Mouse (Mus musculus) midbrain, postnatal 0 days (tissue): ENCODE measurements around the gene Alk. TPM values are rescaled to one million over a fixed set of nuclear protein-coding genes. Genes with fewer than 3 reads are reported as not detected.

Experiments
- ATAC-seq: fragments of 200-750 bp; cut with Nextera tagmentation; 2 replicates; pipeline ENCODE4 v1.8.0; 2017; ENCODE audit warnings: moderate number of reproducible peaks, mild to moderate bottlenecking, moderate TSS enrichment, moderate library complexity; ENCODE audit not compliant: low FRiP score
- DNase-seq: peaks from one replicate; pipeline ENCODE4 v3.0.0-alpha.2; 2015; ENCODE audit warnings: low spot score
- H3K27ac ChIP-seq: fragments of 300-500 bp; sonication (generic); 2 replicates; pipeline ENCODE4 v1.5.1; 2014; ENCODE audit warnings: low read depth, mild to moderate bottlenecking, low read length, mixed read lengths
- H3K27me3 ChIP-seq: fragments of 300-500 bp; sonication (generic); 2 replicates; pipeline ENCODE4 v1.6.1; 2014; ENCODE audit warnings: low read length, control low read depth, mixed read lengths; ENCODE audit not compliant: insufficient read depth
- H3K36me3 ChIP-seq: fragments of 300-500 bp; sonication (generic); 2 replicates; pipeline ENCODE4 v1.6.1; 2014; ENCODE audit warnings: low read length, control low read depth, mixed read lengths; ENCODE audit not compliant: insufficient read depth
- H3K4me1 ChIP-seq: fragments of 300-500 bp; sonication (generic); 2 replicates; pipeline ENCODE4 v1.6.1; 2014; ENCODE audit warnings: mild to moderate bottlenecking, control low read depth, antibody characterized with exemption, low read length, mixed read lengths; ENCODE audit not compliant: insufficient read depth
- H3K4me2 ChIP-seq: fragments of 300-500 bp; sonication (generic); 2 replicates; pipeline ENCODE4 v1.6.1; 2014; ENCODE audit warnings: low read depth, mild to moderate bottlenecking, low read length, mixed read lengths; ENCODE audit not compliant: poor library complexity, severe bottlenecking
- H3K4me3 ChIP-seq: fragments of 300-500 bp; sonication (generic); 2 replicates; pipeline ENCODE4 v1.5.1; 2014; ENCODE audit warnings: low read depth, mild to moderate bottlenecking, low read length, moderate library complexity
- H3K9ac ChIP-seq: fragments of 300-500 bp; sonication (generic); replicated peaks from 2 replicates; pipeline ENCODE4 v1.6.1; 2014; ENCODE audit warnings: mild to moderate bottlenecking, low read length, moderate library complexity, mixed read lengths; ENCODE audit not compliant: poor library complexity, severe bottlenecking
- H3K9me3 ChIP-seq: fragments of 300-500 bp; sonication (generic); 2 replicates; pipeline ENCODE4 v1.6.1; 2016; ENCODE audit warnings: low read length, control low read depth
- CTCF ChIP-seq: IDR thresholded peaks from 2 replicates; pipeline ENCODE4 v1.5.1; 2016; ENCODE audit warnings: antibody characterized with exemption, mild to moderate bottlenecking
- WGBS: fragments of 180-500 bp; shearing (Covaris S2); extraction: QIAGEN DNeasy Blood & Tissue Kit; methylation state at CpG from one replicate; pipeline ENCODE4 v1.1.7; 2014; 5-methylcytosine and 5-hydroxymethylcytosine counted together
- polyA plus RNA-seq: library from polyadenylated mRNA; unstranded; fragments of >200 nt; fragmentation: Nextera tagmentation; extraction: Ambion mirVana; gene quantifications from 2 replicates; pipeline ENCODE4 v1.2.1, GENCODE M21; 2015
- total RNA-seq: library from RNA; depleted of rRNA; stranded (reverse); fragments of >200 nt; gene quantifications from 2 replicates; pipeline ENCODE4 v1.2.3, GENCODE M21; 2014

The Alk gene
- total and polyA plus RNA-seq, 2 experiments from 2014 or later = 5.2 to 17.6 TPM

DNA sequence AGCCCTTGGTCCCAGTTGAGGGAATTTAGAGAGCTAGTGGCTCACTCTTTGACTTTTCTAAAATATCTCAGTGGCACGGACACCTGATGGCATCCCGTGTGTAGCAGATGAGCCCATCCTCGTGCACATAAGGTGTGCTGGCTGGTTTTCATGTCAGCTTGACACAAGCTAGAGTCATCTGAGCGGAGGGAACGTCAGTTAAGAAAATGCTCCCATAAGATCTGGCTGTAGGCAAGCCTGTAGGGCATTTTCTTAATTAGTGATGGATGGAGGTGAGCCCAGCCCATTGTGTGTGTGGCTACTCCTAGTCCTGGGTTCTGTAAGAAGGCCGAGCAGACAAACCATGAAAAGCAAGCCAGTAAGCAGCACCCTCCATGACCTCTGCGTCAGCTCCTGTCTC, 732.4 kb downstream of the Alk start:
- no peak for TF ChIP-seq CTCF
- Histone ChIP-seq H3K9me3 (no peaks in the 10 kb centered on the region), H3K9ac (no peak overlapping the region), H3K27ac (no peak overlapping the region), H3K4me3 (no peak overlapping the region), H3K4me2 (no peak overlapping the region), H3K36me3 (no peaks in the 10 kb centered on the region), H3K27me3 (no peaks in the 10 kb centered on the region), H3K4me1 (peaks cover 5% of the 10 kb centered on the region; the same call in 1 of the 2 replicates)
- 87% methylated on average over 7 of the region's 7 CpGs for whole genome bisulfite sequencing
- DNase-seq (no peak), ATAC-seq (no peak)

DNA sequence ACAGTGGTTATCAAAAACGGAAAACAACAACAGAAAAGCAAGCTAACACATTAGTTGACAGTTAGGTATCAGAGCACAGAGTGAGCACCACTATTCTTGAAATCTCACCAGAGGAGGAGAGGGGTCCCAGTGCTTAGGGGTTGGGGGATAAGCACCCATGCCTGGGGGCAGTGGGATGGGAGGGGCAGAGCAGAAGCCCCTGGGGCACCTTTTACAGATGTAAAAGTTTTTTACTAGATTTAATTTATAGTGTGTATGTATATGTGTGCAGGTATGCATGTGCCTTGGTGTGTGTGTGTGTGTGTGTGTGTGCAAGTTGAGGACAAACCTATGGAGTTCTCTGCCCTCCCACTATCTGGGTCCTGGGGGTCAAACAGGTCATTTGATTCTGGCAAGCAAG, 733.8 kb downstream of the Alk start:
- H3K9ac ChIP-seq = no peak overlapping the region
- WGBS = 92% methylated on average over 1 of the region's 1 CpGs
- H3K4me3 ChIP-seq = no peak overlapping the region
- H3K4me2 ChIP-seq = no peak overlapping the region
- H3K27ac ChIP-seq = no peak overlapping the region
- DNase-seq = no peak
- TF ChIP-seq CTCF = no peak
- no peak for ATAC-seq
- no peaks in the 10 kb centered on the region for H3K36me3 ChIP-seq
- H3K9me3 ChIP-seq = no peaks in the 10 kb centered on the region
- H3K27me3 ChIP-seq = no peaks in the 10 kb centered on the region
- H3K4me1 ChIP-seq = peaks cover 5% of the 10 kb centered on the region; the same call in 1 of the 2 replicates

DNA sequence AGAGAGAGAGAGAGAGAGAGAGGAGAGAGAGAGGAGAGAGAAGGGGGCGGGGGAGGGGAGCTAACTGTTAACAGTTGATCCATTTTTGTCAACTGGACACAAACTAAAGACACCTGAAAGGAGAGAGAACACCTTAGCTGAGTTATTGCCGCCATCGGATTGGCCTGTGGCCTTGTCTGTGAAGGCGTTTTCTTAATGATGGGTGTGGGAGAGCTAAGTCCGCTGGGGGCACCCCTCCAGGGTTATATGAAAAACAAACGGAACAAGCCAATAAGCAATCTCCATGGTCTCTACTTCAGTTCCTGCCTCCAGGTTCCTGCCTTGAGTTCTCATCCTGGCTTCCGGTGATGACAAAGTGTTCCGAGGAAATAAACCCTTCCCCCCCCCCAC, 734.2 kb downstream of the Alk start:
- no peak overlapping the region for H3K4me3 ChIP-seq
- no peak overlapping the region for H3K4me2 ChIP-seq
- no peaks in the 10 kb centered on the region for H3K27me3 ChIP-seq
- no peaks in the 10 kb centered on the region for H3K36me3 ChIP-seq
- no peak overlapping the region for H3K9ac ChIP-seq
- DNase-seq = no peak
- H3K9me3 ChIP-seq = no peaks in the 10 kb centered on the region
- H3K27ac ChIP-seq = no peak overlapping the region
- WGBS = 89% methylated on average over 8 of the region's 8 CpGs
- TF ChIP-seq CTCF = no peak
- no peak for ATAC-seq
- H3K4me1 ChIP-seq = peaks cover 5% of the 10 kb centered on the region; the same call in 1 of the 2 replicates

- 9% methylated on average over 57 of the region's 60 CpGs for WGBS
- peak overlapping the region; percentile 89 for H3K4me2 ChIP-seq
- H3K9me3 ChIP-seq = no peaks in the 10 kb centered on the region
- peak overlapping the region; percentile 42 for H3K4me3 ChIP-seq
- peaks cover 5% of the 10 kb centered on the region; the same call in 1 of the 2 replicates for H3K4me1 ChIP-seq
- H3K36me3 ChIP-seq = no peaks in the 10 kb centered on the region
- DNase-seq (peak; percentile 34), ATAC-seq (peak; percentile 74)
- H3K9ac ChIP-seq = peak overlapping the region; percentile 66
- no peak overlapping the region for H3K27ac ChIP-seq
- TF ChIP-seq CTCF = no peak
- H3K27me3 ChIP-seq = no peaks in the 10 kb centered on the region
These were observed 734.8 kb downstream of the Alk start for GRCm38 (mm10) chr17:71869372-71870231.

GRCm38 (mm10) chr17:71868828-71869227, 735.6 kb downstream of the Alk start:
- TF ChIP-seq CTCF = no peak
- H3K27ac ChIP-seq = no peak overlapping the region
- no peaks in the 10 kb centered on the region for H3K36me3 ChIP-seq
- no peak overlapping the region for H3K9ac ChIP-seq
- H3K4me1 ChIP-seq = peaks cover 5% of the 10 kb centered on the region; the same call in 1 of the 2 replicates
- ATAC-seq (no peak), DNase-seq (no peak)
- no peak overlapping the region for H3K4me3 ChIP-seq
- H3K4me2 ChIP-seq = peak overlapping the region; percentile 89; the same call in 1 of the 2 replicates
- H3K9me3 ChIP-seq = no peaks in the 10 kb centered on the region
- 53% methylated on average over 12 of the region's 12 CpGs for WGBS
- no peaks in the 10 kb centered on the region for H3K27me3 ChIP-seq

GRCm38 (mm10) chr17:71867892-71868291, 736.5 kb downstream of the Alk start:
- no peaks in the 10 kb centered on the region for H3K27me3 ChIP-seq
- H3K9me3 ChIP-seq = no peaks in the 10 kb centered on the region
- H3K27ac ChIP-seq = no peak overlapping the region
- ATAC-seq (no peak), DNase-seq (no peak)
- no peaks in the 10 kb centered on the region for H3K36me3 ChIP-seq
- WGBS = 93% methylated on average over 2 of the region's 2 CpGs
- no peak for TF ChIP-seq CTCF
- no peak overlapping the region for H3K4me2 ChIP-seq
- peaks cover 5% of the 10 kb centered on the region; the same call in 1 of the 2 replicates for H3K4me1 ChIP-seq
- no peak overlapping the region for H3K9ac ChIP-seq
- no peak overlapping the region for H3K4me3 ChIP-seq
